Mouse (Mus musculus): Measurements from ENCODE around the gene Nop16.
"Not testable (repeated sequence)": the region's sequence is repeated elsewhere in the genome, so short reads cannot be mapped to it uniquely, and the experiment has no call there.

Nop16 gene

DNA sequence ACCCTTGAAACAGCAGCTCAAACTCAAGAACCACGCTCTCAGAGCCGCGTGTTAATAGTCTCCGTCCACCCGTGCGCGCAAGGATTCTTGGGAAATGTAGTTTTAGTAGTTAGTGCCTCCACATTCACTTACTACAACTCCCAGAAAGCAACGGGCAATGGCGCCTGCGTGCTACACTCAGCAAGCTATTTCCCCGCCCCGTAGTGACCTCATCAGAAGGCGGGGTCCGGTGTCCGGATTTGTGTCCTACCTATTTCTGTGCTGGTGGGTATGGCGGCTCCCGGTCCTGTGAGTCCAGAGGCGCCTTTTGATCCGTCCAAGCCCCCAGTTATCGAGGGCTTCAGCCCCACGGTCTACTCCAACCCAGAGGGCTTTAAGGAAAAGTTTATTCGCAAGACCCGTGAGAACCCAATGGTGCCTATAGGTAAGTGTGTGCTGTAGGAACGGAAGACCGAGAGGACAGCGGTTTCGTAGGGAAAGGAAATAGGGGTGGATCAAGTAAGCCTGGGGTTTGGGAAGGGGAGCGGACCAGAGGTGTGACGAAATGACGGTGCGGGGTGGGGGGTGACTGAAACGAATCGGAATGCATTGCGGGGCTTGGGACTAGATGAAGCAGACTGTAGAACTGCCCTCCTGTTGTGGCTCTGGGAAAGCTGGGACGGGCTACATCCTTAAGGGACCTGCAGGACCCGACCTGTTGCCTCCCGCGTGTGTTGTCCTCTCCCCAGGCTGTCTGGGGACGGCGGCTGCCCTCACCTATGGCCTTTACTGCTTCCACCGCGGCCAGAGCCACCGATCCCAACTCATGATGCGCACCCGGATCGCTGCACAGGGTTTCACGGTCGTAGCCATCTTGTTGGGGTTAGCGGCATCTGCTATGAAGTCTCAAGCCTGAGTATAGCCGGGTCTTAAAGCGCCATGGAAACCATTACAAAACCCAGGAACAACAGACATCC is at the start of gene Nop16, which contains the start of gene Higd2a:
Nop16 (minus strand) TSS at position 95 of the 956 bp plus-strand sequence.
Higd2a (plus strand) TSS at position 212 of the 956 bp plus-strand sequence.
- DNase-seq (ENCODE audit: low read depth, low spot score), result peak; percentile 98

DNA sequence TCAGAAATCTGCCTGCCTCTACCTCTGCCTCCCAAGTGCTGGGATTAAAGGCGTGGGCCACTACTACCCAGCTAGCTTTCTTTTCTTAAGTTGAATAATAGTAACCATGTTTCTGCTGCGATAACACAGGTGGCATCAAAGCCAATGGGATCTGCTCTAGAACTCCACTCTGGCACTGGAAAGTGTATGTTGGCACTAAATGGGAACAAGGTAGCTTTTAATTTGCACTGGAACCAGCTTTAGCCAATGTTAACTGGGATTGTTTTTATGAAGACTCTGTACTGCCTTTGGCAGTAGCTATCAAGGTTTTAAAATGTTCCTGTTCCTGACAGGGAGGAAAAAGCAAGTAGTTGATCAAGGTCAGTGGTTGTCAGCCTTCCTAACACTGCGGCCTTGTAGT is 45.1 kb upstream of the Nop16 start:
- no peak for DNase-seq (ENCODE audit: low read depth, low spot score)

DNA sequence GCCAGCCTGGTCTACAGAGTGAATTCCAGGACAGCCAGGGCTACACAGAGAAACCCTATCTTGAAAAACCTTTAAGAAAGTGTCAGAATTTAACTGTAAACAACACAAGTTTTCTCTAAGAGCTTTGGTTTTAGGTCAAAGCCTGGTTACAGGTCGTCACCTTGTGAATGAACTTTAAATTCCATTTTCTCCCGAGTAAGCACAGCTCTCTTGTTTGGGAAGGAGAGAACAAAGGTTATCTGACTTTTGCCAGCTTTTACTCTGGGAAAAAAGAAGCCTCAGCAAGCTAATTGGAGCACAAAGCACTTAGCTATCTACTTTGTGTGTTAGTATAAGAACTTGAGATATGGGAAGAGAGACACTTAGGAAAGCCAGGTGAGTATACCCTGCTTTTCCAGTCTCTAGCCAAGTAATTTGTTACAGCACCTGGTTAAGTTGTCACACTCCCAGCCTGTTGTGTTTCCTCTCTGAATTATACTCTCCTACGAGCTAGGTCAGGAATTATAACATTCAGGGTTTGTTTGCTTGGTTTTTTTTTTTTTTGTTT is 42.9 kb upstream of the Nop16 start:
- no peak for DNase-seq (ENCODE audit: low read depth, low spot score)

DNA sequence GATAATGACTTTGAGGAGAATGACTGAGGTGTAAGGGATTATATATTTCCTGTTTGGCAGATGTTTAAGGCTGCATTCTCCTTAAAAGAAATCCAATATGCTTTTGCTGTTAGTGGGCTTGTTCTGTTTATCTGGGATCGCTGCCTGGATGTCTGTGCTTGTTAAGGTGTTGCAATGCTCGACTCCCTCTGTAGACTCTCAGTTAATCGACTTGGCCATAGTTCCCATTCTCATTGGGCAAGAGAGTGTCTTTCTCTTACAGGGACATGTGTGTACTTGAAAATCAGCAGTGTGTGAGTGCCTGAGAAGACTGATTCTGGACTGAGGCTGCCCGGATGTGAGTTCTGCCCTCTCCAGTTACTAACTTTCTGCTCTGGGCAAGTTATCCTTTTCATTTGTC is 39.2 kb upstream of the Nop16 start:
- DNase-seq (ENCODE audit: low read depth, low spot score), result no peak

DNA sequence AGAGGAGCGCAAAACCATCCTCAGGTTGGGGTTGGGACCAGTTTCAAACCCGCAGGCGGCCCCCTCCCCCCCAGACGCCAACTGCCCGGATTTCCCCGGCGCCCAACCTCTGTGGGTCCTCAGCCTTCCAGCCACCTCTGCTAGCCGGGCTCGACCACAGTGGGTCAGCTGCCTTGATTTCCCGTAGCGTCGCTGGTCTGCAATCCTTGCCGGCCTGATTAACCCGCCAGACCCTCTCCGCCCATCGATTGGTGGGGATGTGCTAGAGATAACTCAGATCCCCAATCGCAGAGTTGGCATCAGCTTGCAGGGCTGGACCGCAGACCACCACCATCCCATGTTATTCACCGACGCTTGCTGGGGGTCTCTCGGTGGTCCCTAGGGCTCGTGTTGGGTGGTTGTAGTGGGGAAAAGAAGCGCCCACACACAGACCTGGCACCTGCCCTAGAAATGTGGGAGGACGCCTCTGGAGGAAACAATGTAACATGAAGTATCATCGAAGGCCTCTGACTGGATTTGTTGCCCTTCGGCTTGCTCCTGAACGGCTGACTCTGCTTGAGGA is 32.2 kb upstream of the Nop16 start:
- peak; percentile 24 for DNase-seq (ENCODE audit: low read depth, low spot score)

DNA sequence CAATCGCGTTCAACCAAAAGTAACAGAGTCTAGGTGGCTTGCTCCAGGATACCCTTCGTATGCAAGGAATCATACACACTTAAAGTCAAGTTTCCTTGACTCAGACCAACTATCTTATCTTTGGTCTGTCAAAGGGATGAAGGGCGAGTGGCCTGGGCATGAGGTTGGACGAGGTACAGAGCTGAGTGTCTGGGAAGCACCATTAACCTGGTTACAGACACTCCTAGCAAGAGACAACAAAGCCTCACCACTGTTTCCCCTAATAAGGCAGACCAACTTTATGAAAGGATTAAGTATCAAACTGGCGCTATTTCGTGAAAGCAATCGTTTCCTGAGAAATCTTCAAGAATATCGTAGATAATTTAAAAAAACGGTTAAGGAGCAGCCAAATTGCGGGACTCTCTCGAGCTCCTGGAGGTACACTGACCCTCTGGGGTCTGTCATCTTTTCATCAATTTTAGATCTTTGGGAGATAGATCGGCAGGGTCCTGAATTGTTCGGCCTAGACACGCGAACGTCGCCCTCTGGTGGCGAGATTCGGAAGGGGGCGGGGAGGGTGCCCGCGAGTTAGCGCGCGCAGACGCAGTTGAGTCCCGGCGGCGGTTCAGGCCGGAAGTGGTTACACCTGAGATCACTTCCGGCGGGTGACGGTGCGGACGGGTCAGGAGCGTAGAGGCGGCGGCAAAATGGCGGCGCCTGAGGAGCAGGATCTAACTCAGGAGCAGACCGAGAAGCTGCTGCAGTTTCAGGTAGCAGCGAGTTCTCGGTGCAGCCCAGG is 31.5 kb upstream of the Nop16 start, which contains the start of gene Faf2:
Faf2 (plus strand) TSS at position 630 of the 778 bp plus-strand sequence.
- DNase-seq (ENCODE audit: low read depth, low spot score), result peak; percentile 97

DNA sequence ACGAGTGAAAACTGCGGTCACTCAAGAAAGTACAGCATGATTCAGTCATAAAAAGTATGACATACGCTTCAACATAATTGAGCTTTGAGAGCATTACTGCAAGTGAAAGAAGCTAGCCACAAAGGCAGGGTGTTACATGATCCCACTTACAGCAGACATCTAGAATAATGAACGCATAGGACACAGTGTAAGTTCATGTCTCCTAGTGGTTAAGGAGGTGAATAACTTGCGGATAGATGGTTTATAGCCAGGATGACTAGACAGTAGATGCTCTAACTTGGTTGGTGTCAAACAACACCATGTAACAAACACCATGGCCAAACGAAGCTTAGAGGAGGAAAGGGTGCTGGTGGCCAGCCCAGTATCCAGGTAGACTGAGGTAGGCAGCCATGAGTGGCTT is 27.1 kb upstream of the Nop16 start:
- no peak for DNase-seq (ENCODE audit: low read depth, low spot score)

DNA sequence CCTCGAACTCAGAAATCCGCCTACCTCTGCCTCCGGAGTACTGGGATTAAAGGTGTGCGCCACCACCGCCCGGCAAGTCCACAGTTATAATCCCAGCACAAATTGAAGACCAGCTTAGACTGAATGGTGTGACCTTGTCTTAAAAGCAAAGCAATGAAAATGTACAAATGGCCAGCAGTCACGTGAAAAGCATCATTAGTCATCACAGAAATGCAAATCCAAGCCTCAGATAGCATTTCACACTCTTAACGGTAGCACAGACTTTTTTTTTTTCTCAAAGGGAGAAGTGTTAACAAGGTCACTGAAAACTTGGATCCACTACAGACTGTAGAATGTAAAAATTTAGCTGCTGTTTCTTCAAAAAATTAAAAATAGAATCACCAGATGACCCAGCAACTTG is 26.4 kb upstream of the Nop16 start:
- no peak for DNase-seq (ENCODE audit: low read depth, low spot score)

DNA sequence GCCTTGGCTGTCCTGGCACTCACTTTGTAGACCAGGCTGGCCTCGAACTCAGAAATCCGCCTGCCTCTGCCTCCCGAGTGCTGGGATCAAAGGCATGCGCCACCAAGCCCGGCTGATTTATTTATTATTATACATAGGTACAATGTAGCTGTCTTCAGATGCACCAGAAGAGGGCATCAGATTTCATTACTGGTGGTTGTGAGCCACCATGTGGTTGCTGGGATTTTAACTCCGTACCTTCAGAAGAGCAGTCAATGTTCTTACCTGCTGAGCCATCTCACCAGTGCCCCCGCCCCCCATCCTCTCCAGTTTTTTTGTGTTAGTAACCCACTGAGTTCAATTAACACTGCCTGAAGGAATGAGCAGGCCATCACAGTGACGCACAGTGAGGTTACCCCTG is 23.3 kb upstream of the Nop16 start:
- not testable (repeated sequence) for DNase-seq (ENCODE audit: low read depth, low spot score)

DNA sequence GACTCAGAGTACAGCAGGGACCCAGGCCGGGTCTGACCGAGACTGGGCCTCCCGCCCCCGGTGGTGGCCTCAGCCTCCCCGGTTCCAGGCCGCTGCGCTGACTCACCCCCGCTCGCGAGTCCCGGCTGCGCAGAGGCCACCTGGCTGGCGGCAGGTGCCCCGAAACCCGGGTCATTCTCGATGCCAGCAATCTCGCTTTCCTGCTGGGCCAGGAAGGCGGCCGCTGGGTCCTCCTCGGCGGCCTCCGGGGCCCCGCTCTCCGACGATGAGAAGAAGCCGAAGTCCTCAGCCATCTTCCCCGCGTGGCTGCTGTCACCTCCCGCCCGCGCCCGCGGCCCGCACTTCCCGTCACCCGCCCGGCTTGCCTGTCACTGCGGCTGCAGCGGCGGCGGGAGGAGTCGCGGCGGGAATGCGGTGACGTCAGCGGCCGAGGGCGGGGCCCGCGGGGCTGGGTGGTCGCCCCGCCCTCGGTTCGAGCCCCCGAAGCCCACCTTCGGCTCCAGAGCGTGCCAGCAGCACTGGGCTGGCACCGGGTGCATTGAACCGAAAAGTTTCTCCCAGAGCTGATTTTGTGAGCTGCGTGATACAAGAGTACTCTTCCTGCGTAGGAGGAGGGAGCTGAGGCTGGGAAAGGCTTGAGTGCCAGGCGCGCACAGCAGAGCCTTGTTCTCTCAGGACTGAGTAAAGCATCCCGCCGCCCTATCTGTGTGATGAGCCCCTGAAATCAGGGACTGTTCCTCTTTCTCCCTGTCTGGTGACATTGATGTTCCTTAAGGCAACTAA is 21.3 kb upstream of the Nop16 start, which contains the start of gene Cltb:
Cltb (minus strand) TSS at position 373 of the 783 bp plus-strand sequence.
- DNase-seq (ENCODE audit: low read depth, low spot score), result peak; percentile 51

DNA sequence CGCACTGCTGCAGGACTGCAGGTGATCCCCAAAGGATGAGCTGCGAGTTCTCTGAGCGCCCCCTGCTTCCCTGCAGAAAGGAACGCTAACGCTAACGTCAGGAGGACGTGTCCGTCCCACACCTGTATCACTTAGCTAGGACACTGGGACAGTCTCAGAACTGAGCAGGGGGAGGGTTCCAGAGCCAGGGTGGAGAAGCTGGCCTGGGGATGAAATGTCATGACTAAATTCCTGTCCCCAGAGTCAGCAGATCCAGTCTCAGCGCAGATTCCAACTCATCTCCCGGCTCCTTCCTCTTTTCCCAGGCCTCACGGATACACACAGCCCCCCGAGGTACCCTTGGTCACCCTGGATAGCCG is 20.7 kb upstream of the Nop16 start:
- DNase-seq (ENCODE audit: low read depth, low spot score), result no peak

DNA sequence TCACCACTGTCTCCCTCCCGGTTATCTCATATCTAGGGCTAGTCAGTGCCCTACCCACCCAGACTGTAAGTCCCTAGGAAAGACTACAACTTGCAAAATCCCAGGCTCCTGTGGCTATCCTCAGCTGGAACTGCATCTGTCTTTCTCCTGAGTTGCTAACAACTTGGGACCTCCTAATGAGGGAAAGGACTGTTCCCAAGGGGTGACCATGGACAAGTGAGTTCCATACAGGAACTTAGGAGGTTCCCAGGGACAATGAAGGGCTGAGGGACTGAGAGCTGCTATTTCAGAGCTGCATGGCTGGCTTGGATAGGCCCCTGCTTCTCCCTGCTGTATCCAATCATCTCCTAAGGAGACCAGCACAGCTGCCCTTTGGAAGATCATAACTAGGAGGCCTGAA is 19.4 kb upstream of the Nop16 start:
- no peak for DNase-seq (ENCODE audit: low read depth, low spot score)

DNA sequence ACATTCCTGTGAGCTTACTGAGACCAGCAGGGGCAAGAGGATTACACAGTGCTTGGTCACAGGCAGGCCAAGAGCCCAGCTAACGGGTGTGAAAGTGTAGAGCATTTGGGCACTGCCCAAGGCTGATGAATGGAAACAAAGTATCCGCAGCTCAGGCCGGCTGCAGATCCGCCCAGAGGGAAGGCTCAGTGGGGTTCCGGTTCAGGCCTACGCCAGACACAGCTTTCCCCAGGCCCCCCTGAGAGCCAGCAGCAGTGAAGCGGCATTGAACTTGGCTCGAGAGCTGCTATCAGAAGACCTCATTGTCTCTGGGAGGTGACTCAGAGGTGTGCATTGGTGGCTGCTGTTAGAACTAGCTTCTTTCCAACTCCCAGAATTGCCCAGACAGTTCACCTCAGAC is 18.8 kb upstream of the Nop16 start:
- DNase-seq (ENCODE audit: low read depth, low spot score), result no peak

DNA sequence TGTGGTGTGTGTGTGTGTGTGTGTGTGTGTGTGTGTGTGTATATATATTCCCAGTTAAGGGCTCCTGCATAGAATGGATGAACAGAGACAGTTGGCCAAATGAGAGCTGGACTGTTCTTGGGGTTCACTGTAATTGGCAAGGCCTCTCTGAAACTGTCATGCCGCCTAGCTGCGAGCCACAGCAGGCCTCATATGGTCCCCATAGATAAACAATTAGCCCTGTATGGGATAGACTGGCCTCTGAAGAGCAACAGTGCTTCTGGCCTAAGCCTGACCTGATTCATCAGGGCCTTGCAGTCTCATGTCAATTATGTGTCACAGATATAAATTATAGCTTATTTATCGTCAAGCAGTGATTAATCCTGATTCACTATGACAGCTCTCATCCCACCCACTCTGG is 18.1 kb upstream of the Nop16 start:
- no peak for DNase-seq (ENCODE audit: low read depth, low spot score)

DNA sequence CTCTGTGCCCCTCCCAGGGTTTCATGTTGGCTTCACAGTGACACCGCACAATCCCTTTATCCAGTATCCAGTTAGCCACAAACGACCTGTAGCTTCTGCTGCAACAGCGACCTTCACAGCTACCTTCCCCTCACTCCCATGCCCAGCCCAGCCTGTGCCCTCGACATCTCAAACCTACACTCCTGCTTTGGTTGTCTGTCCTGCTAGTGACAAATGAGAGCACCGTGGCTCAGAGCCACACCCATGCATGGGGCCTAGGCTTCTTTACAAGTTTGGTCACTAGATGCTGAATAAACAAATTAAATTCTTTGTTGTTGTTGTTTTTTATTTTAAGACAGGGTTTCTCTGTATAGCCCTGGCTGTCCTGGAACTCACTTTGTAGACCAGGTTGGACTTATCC is 17.3 kb upstream of the Nop16 start:
- DNase-seq (ENCODE audit: low read depth, low spot score), result no peak

DNA sequence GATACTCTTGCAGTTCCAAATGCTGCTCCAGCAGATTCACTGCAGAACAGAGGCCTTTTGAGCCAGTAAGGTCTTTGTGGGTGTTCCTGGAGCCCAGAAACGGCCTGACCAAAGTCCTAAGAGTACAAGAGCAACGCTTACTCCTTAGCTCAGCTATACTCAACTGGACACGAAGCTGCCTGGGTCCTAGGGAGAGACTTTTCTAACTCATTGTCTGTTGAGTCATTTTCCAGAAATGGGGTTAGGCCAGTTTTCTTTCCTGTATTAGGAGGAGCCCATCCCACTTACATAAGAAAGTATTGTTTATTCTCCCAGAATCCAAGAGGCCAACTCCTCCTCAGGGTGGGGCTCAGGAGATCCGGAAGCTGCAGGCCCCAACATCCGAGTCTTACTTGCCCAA is 15.5 kb upstream of the Nop16 start:
- no peak for DNase-seq (ENCODE audit: low read depth, low spot score)

DNA sequence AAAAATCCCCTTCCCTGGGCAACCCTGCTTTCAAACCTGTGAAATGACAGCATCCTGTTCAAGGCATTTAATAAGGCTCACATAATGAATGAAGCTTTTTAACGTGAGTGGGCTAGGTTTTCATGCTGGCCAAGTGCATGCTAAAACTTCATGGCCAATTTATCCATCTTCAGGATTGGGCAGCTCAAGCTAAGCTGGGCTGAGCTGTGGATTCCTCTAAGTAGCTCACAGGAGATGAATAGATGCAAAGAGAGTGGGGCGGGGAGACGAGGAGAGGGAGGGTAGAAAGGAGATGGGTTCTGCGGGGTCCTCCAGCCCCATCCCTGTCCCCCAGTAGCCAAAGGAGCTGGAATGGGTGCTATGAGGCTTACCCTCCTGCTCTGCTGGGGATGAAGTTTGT is 14.3 kb upstream of the Nop16 start:
- no peak for DNase-seq (ENCODE audit: low read depth, low spot score)

DNA sequence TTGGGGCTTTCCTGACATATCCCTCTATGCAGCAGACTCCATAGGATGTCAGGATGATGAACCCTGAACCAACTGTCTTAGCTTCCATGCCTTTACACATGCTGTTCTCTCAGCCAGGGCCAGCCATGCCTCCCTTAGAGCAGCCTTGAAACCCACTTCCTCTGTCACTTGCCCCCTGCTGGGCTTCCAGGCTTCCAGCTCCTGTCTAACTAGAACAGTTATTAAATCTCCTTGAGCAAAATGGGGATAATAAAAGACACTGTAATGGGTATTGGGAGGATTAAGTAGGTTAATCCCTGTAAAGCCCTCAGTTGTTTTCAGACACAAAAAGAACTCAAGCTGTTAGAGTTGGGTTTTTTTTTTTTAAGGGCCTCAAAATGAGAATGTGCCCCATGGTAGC is 13.6 kb upstream of the Nop16 start:
- DNase-seq (ENCODE audit: low read depth, low spot score), result no peak

DNA sequence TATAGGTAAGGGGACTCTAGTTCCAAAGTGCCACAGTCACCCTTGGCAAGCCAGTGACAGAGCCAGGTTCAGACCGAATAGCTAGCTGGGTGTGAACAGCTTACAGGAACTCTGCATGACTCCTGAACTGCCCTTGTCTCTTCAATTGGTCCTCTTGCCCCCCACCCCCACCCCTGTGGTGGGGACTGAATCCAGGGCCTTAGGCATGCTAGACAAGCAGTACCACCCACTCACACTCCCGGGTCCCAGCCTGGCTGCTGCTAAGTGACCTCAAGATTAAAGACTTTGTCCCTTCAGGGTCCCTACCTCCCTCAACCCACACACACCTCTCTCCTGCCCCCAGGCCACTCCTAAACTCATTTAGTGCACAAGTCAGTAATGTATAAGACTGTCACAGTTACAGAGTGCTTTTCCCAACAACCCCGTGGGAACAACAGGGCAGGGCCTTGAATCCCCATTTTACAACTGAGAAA is 12.8 kb upstream of the Nop16 start:
- peak; percentile 34 for DNase-seq (ENCODE audit: low read depth, low spot score)

DNA sequence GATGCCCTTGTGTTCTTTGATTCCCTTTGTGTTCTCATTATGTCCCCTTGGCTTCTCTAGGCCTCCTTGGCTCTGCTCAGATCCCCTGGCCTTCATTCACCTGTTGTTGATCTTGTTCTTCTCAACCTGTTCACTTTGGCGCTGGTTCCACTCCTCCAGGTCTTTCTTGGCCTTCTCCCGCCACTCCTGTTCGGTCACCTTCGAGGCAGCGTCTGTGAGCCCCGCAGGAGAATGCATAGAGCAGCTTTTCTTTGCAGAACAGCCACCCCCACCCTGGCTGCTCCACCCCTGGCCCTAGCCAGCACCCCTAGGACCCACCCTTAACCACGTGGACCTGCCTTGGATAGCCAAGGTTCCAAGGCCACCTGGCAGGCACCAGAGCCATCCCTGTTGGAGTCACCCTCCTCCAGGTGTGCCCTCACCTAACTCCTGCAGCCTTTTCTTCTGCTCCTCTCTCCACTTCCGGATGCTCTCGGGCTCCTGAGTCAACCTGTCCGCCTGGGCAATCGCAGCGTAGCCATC is 8.8 kb upstream of the Nop16 start:
- DNase-seq (ENCODE audit: low read depth, low spot score), result no peak

DNA sequence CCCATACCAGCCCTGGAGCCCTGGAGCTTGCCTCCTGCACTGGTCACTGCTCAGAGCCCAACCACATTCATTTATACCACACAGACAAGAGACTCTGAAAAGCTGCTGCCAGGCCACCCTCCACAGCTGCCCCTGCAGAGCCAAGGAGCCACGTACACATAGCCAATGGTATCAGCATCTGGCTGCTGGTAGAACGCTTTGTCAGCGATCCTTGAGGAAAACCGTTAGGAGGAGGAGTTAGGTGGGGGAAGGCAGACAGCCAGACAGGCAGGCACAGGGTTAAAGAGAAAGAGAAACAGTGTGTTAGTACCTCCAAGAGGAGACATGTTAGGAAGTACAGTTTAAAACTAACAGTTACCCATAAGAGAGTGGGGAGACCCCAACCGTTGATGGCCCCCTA is 7.0 kb upstream of the Nop16 start:
- DNase-seq (ENCODE audit: low read depth, low spot score), result no peak
